Mouse (Mus musculus) CH12.LX (cell line): Measurements from ENCODE around the gene Mob1a.

ENCODE experiments used
- CTCF ChIP-seq, 2 experiments: IDR thresholded peaks in 1 of 2; conservative IDR thresholded peaks in 1 of 2; 2 replicates each; pipeline ENCODE4 v1.5.1; 2011 to 2012; ENCODE audit warnings: low read depth in 2 of 2, low read length in 2 of 2, improper control_type of control experiment in 1 of 2, inconsistent platforms in 1 of 2, mild to moderate bottlenecking in 1 of 2, moderate library complexity in 1 of 2
- ELF1 ChIP-seq: IDR thresholded peaks from 2 replicates; pipeline ENCODE4 v1.6.1; 2014; ENCODE audit warnings: low read depth, mild to moderate bottlenecking, inconsistent platforms, low read length, improper control_type of control experiment
- IRF4 ChIP-seq: IDR thresholded peaks from 2 replicates; pipeline ENCODE4 v1.6.1; 2014; ENCODE audit warnings: low read depth, mild to moderate bottlenecking, inconsistent platforms, low read length, improper control_type of control experiment
- NRF1 ChIP-seq: IDR thresholded peaks from 2 replicates; pipeline ENCODE4 v1.6.1; 2014; ENCODE audit warnings: low read depth, mild to moderate bottlenecking, inconsistent platforms, low read length, improper control_type of control experiment, moderate library complexity
- PAX5 ChIP-seq: IDR thresholded peaks from 2 replicates; pipeline ENCODE4 v1.6.1; 2012; ENCODE audit warnings: low read length, inconsistent platforms, mixed read lengths
- RCOR1 ChIP-seq: conservative IDR thresholded peaks from 2 replicates; pipeline ENCODE4 v1.6.1; 2012; ENCODE audit warnings: low read depth, mild to moderate bottlenecking, inconsistent platforms, low read length, improper control_type of control experiment
- ZC3H11A ChIP-seq: IDR thresholded peaks from 2 replicates; pipeline ENCODE4 v1.6.1; 2012; ENCODE audit warnings: low read depth, mild to moderate bottlenecking, inconsistent platforms, low read length, improper control_type of control experiment

DNA sequence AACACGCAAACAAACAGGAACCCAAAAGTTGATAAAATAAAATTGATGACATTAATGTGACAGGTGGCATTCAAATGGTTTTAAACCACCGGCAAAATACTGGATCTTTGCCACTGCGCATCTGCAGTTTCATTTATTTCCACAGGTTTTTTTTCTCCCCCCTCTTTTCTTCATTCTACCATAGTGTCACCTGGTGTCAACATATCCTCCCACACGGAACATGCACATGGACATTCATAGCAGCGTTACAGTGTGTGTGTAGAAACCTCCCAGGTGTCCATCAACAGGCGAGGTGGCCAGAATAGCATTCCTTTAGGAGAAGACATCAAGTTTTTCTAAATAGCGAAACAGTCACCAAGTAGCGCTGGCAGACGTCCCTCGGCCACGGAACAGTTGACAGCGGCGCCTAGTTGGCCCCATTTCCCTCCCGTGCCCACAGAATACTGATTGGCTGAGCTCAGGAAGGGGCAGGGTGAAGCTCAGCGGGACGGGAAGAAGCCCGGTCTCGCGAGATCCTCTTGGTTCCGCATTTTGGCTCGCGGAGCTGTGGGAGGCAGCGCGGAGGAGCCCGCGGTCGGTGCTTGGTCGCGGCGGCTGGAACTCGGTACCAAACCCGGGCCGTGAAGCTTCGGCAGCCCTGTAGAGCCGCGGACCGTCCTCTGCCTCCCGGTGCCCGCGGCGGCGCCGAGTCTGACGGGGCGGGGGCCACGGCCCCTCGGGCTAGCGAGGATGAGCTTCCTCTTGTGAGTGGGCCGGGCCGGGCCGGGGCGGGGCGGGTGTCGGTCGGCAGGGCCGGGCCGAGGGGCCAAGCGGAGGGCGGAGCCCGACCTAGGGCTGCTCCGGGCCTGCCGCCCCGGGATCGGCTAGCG lies at the start of gene Mob1a, which contains the start of gene Mthfd2:
- TF ChIP-seq NRF1: peak; percentile 61
- TF ChIP-seq PAX5: no peak
- no peak for TF ChIP-seq RCOR1
- TF ChIP-seq CTCF (conservative IDR thresholded peaks at IDR 0.05 in 1 of 2, IDR thresholded peaks at IDR 0.05 in 1 of 2; ENCODE audit: low read depth in 2 of 2, low read length in 2 of 2): no peak
- peak; percentile 57 for TF ChIP-seq IRF4
- TF ChIP-seq ZC3H11A: no peak
- peak; percentile 95 for TF ChIP-seq ELF1
